Mouse (Mus musculus) intestine, embryonic 16.5 days (tissue): ENCODE measurements around the gene Meox1. TPM values are rescaled to one million over a fixed set of nuclear protein-coding genes. Genes with fewer than 3 reads are reported as not detected.

ENCODE experiments used
- ATAC-seq: fragments of 200-750 bp; cut with Nextera tagmentation; 2 replicates; pipeline ENCODE4 v1.8.0; 2017; ENCODE audit warnings: moderate TSS enrichment, moderate library complexity
- H3K27ac ChIP-seq: fragments of 300-500 bp; sonication (generic); 2 replicates; pipeline ENCODE4 v1.5.1; 2014; ENCODE audit warnings: mild to moderate bottlenecking, low read length
- H3K27me3 ChIP-seq: fragments of 300-500 bp; sonication (generic); replicated peaks from 2 replicates; pipeline ENCODE4 v1.6.1; 2014; ENCODE audit warnings: low read length, control low read depth, mixed read lengths; ENCODE audit not compliant: control insufficient read depth, insufficient read depth
- H3K36me3 ChIP-seq: fragments of 300-500 bp; sonication (generic); 2 replicates; pipeline ENCODE4 v1.6.1; 2014; ENCODE audit warnings: low read length, control low read depth; ENCODE audit not compliant: control insufficient read depth, insufficient read depth
- H3K4me1 ChIP-seq: fragments of 300-500 bp; sonication (generic); 2 replicates; pipeline ENCODE4 v1.6.1; 2014; ENCODE audit warnings: low read length, control low read depth, mixed read lengths; ENCODE audit not compliant: control insufficient read depth, insufficient read depth
- H3K4me2 ChIP-seq: fragments of 300-500 bp; sonication (generic); 2 replicates; pipeline ENCODE4 v1.6.1; 2014; ENCODE audit warnings: low read depth, low read length, control low read depth
- H3K4me3 ChIP-seq: fragments of 300-500 bp; sonication (generic); 2 replicates; pipeline ENCODE4 v1.5.1; 2014; ENCODE audit warnings: mild to moderate bottlenecking, low read length
- H3K9ac ChIP-seq: fragments of 300-500 bp; sonication (generic); 2 replicates; pipeline ENCODE4 v1.6.1; 2014; ENCODE audit warnings: low read depth, low read length
- H3K9me3 ChIP-seq: fragments of 300-500 bp; sonication (generic); 2 replicates; pipeline ENCODE4 v1.6.1; 2016; ENCODE audit warnings: low read length, control low read depth; ENCODE audit not compliant: control insufficient read depth
- WGBS: fragments of 180-500 bp; shearing (Covaris S2); extraction: QIAGEN DNeasy Blood & Tissue Kit; methylation state at CpG from one replicate; pipeline ENCODE4 v1.1.7; 2014; 5-methylcytosine and 5-hydroxymethylcytosine counted together
- polyA plus RNA-seq: library from polyadenylated mRNA; unstranded; fragments of >200 nt; fragmentation: Nextera tagmentation; extraction: Ambion mirVana; gene quantifications from 2 replicates; pipeline ENCODE4 v1.2.1, GENCODE M21; 2015

Meox1 gene
- 5.0 and 5.1 TPM in 2 replicates for polyA plus RNA-seq

DNA sequence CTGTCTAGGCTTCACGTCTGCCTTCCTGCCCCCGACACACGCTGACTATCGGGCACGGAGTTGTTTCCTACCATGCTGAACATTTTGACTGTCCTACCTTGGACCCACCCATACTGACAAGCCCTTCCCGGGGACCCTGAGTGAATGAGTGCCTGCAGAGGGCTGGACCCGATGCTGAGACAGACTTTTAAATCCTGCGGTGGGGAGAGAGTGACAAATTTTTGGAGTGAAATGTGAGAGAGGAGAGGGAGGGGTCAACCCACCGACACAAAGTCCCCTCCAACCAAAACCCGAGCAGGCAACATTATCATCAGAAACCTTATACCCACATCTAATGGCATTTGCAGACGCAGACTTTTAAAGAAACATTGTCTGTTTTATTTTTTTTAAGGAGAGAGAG lies at the start of gene Meox1:
TSS of gene Meox1 (minus strand) at position 171 of the 400 bp plus-strand sequence.
- no peak for ATAC-seq
- no peak within 1 kb of the TSS; the same call in 1 of the 2 replicates for H3K27ac ChIP-seq
- peak within 1 kb of the TSS; percentile 62 for H3K9ac ChIP-seq
- H3K27me3 ChIP-seq = peaks cover 7% of the 10 kb centered on the region; the same call in 1 of the 2 replicates
- peak within 1 kb of the TSS; percentile 28; the same call in 1 of the 2 replicates for H3K4me2 ChIP-seq
- H3K36me3 ChIP-seq = no peaks in the 10 kb centered on the region
- WGBS = 15% methylated on average over 11 of the region's 11 CpGs
- H3K4me3 ChIP-seq = no peak within 1 kb of the TSS
- H3K4me1 ChIP-seq = peaks cover 34% of the 10 kb centered on the region
- no peaks in the 10 kb centered on the region for H3K9me3 ChIP-seq

DNA sequence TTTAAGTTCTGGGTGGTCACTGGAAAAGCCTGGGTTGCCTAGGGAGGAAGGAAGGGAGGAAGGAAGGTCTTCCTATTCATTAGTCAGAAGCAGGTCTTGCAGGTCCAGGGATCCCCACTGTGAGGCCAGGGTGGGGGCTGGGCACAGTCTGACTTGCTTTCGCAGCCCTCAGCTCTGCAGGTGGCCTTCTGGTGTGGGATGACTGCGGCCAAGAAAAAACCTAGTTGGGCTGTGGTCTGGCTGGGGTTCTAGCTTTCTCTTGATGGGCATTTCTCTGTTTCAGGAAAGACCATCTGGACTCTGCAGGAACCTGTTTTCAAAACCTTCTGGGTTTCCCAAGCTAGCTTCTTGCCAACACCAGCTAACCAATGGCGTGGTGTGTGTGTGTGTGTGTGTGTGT lies 48.9 kb upstream of the Meox1 start:
- WGBS = 45% methylated on average over 3 of the region's 3 CpGs
- Histone ChIP-seq H3K4me2 (no peak overlapping the region), H3K9me3 (no peaks in the 10 kb centered on the region), H3K9ac (no peak overlapping the region), H3K4me1 (no peaks in the 10 kb centered on the region), H3K27ac (no peak overlapping the region), H3K36me3 (no peaks in the 10 kb centered on the region), H3K27me3 (no peaks in the 10 kb centered on the region; the same call in 1 of the 2 replicates), H3K4me3 (no peak overlapping the region)
- ATAC-seq = no peak

DNA sequence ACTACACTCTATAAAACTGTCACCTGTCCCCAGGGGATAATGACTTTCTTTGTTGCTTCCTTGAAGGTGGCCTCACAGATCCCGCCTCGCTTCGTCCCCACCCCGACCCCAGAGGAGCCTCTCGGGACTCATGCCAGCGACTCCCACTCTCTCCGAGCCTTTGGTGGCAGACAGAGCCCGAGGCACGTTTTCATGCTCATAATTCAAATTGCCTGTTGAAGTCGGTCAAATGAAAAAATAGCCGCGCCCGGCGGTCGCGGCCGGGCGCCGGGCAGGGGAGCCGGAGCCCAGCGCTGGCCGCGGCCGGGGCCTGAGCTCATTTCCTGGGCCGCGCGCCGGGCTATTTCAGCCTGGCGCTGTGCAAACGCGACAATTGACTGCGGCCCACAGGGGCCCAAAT lies 42.9 kb upstream of the Meox1 start:
- no peaks in the 10 kb centered on the region for H3K36me3 ChIP-seq
- under 1% methylated on average over 32 of the region's 32 CpGs for WGBS
- peak overlapping the region; percentile 48 for H3K4me3 ChIP-seq
- H3K9ac ChIP-seq = peak overlapping the region; percentile 70
- H3K27ac ChIP-seq = no peak overlapping the region
- no peaks in the 10 kb centered on the region; the same call in 1 of the 2 replicates for H3K27me3 ChIP-seq
- H3K4me2 ChIP-seq = peak overlapping the region; percentile 87
- ATAC-seq = peak; percentile 53
- peaks cover 7% of the 10 kb centered on the region; the same call in 1 of the 2 replicates for H3K4me1 ChIP-seq
- H3K9me3 ChIP-seq = no peaks in the 10 kb centered on the region

DNA sequence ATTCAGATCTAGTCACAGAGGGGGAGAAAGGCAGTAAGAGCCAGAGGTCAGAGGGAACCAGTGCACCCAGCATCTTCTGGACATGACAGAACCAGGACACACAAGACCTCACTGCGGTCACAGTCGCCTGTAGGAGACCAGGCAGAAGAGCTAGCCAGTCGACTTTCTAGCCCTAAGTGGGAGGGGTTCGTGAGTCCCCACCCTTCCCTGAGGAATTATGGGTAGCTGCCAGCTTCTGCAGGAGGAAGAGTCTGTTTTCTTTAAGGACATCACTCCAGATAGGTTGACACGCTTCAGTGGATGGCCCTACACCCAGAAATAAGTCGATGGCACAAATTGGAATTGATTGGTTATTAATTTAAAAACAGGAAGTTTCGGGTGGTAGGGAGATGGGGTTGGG lies 42.2 kb upstream of the Meox1 start:
- Histone ChIP-seq H3K4me2 (no peak overlapping the region), H3K9ac (no peak overlapping the region), H3K4me1 (peaks cover 7% of the 10 kb centered on the region; the same call in 1 of the 2 replicates), H3K27me3 (no peaks in the 10 kb centered on the region; the same call in 1 of the 2 replicates), H3K27ac (no peak overlapping the region), H3K36me3 (no peaks in the 10 kb centered on the region), H3K4me3 (no peak overlapping the region), H3K9me3 (no peaks in the 10 kb centered on the region)
- ATAC-seq = peak; percentile 36; the same call in 1 of the 2 replicates
- 47% methylated on average over 7 of the region's 7 CpGs for WGBS

DNA sequence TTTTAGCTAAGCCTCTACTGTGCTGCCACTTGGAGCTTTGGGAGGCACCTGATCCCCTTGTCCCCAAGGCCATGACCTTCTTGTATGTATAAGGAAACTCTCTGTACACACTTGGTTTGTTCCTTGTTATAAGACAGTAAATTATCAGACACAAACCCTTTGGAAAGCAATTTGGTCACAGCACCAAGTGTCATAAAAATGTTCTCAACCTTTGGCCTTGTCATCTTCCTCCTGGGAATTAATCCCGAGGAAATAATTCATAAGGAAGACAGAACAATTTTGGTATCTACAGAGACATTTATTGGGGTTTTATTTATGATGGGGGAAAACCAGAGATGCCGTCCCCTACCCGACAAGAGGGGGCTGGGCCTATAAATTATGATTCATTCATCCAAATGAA lies 41.6 kb upstream of the Meox1 start:
- no peak for ATAC-seq
- Histone ChIP-seq H3K4me2 (no peak overlapping the region), H3K27ac (no peak overlapping the region), H3K4me1 (peaks cover 7% of the 10 kb centered on the region; the same call in 1 of the 2 replicates), H3K9ac (no peak overlapping the region), H3K4me3 (no peak overlapping the region), H3K36me3 (no peaks in the 10 kb centered on the region), H3K27me3 (no peaks in the 10 kb centered on the region; the same call in 1 of the 2 replicates), H3K9me3 (no peaks in the 10 kb centered on the region)
- WGBS = 63% methylated on average over 3 of the region's 3 CpGs

DNA sequence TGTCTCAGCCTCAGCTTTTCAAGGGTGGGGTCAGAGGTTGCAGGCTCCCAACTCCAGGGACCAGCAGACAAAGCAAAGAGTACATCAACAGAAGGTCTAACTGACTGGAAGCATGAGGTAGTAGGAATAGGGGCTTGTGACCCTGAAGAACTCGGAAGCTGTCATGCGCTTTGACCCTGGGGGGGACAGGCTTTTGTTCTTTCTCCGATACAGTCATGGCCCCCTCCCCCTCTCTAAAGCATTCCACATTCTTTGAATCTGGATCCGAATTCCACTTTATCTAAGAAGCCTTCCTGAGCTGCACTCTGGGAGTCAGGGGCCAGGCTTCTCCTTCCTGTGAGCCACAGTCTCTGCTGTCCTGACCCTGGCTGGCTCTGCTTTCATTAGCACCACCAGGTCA lies 37.8 kb upstream of the Meox1 start:
- Histone ChIP-seq H3K27ac (no peak overlapping the region), H3K9me3 (no peaks in the 10 kb centered on the region), H3K27me3 (no peaks in the 10 kb centered on the region), H3K36me3 (no peaks in the 10 kb centered on the region), H3K4me1 (0 out of 2 replicates have a peak, but pooled peaks cover 3% of the 10 kb centered on the region), H3K4me3 (no peak overlapping the region), H3K4me2 (no peak overlapping the region), H3K9ac (no peak overlapping the region)
- ATAC-seq = no peak
- WGBS = 56% methylated on average over 4 of the region's 4 CpGs

DNA sequence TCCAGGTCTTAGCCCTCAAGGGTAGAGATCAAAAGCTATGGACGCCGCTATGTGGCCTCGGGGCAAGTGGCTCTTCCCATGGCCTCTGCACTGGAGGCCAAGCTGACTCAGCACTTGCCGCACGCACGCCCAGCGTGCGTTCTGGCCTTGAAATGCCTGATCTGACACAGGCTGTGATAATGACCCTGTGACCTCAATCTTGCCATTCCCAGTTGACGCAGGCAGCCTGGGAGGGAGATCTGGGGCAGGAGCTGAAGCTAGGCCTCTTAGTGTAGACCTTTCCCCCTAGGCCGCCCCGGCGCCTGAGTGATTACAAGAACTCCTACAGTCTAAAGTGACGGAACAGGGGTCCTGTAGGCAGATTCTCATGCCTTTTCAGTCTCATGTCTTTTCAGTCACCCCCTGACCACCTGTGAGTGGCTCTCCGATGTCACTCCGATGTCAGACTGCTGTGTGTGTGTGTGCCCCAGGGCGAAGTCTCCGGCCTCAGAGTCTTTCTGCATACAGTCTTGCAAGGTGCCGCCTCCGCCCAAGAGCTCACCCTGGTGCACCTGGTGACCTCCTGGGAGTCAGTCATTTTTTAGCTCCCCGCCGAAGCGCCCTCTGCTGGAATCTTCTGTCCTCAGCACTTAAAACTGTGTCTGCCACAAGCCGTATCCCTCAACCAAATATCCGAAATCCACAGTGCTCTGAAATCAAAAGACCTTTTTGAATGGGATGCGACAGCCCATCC lies 34.0 kb upstream of the Meox1 start:
- H3K4me1 ChIP-seq = no peaks in the 10 kb centered on the region
- no peaks in the 10 kb centered on the region for H3K9me3 ChIP-seq
- no peaks in the 10 kb centered on the region for H3K27me3 ChIP-seq
- ATAC-seq = no peak
- H3K4me2 ChIP-seq = no peak overlapping the region
- WGBS = 31% methylated on average over 25 of the region's 25 CpGs
- no peak overlapping the region for H3K27ac ChIP-seq
- no peaks in the 10 kb centered on the region for H3K36me3 ChIP-seq
- no peak overlapping the region for H3K4me3 ChIP-seq
- H3K9ac ChIP-seq = no peak overlapping the region

DNA sequence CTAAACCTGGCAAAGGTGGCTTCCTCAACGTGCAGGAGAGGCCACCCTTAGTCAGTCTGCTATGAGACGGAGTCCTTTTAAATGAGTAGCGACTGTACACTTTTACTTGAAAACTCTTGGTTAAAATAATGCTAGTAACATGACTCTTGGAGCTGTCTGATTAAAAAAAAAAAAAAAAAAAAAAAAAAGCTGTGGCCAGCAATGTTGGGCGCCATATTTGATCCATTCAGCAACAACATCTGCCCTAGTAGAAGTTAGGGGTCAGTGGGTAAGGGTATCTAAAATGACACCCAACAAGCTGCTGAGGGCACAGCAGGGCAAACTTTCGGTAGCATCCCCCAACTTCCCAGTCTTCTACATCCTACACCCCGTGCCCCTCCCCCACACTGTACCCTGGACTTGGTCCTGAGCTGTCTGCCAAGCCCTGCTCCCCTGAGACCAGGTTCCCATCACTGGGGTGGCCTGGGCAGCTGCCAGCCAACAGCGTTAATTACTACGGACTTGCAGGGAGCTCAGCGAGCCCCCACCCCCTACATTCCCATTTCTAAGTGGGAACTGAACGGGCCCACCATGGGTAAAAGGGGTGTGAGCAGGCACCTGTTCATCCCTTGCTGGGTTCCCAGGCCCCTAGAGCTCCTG lies 32.9 kb upstream of the Meox1 start:
- Histone ChIP-seq H3K9me3 (no peaks in the 10 kb centered on the region), H3K9ac (no peak overlapping the region), H3K4me1 (no peaks in the 10 kb centered on the region), H3K27ac (no peak overlapping the region), H3K4me3 (no peak overlapping the region), H3K4me2 (no peak overlapping the region), H3K27me3 (no peaks in the 10 kb centered on the region), H3K36me3 (no peaks in the 10 kb centered on the region)
- no peak for ATAC-seq
- WGBS = 87% methylated on average over 10 of the region's 10 CpGs

DNA sequence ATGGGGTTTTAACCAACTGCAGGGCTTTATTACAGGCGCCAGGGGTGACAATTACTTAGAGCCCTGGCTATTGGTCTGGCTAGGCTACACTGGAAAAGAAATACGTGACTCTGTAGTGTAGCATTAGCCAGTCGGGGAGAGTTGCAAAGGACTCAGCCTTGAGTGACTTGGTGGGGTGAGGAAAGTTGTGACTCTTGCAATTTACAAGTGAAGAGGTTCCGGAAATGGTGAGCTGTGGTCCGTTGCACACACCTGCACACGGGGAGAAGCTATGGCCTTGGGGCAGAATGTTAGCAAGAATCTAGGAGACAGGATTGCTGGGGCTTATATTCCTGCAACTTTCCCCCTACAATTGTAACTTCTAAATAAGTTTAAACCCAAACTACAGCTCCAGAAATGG lies 31.5 kb upstream of the Meox1 start:
- H3K27ac ChIP-seq = no peak overlapping the region

More for the DNA sequence above, 31.5 kb upstream of the Meox1 start:
- H3K4me2 ChIP-seq = no peak overlapping the region
- no peaks in the 10 kb centered on the region for H3K4me1 ChIP-seq
- H3K4me3 ChIP-seq = no peak overlapping the region
- H3K9ac ChIP-seq = no peak overlapping the region
- H3K36me3 ChIP-seq = no peaks in the 10 kb centered on the region
- WGBS = 70% methylated on average over 6 of the region's 6 CpGs
- no peaks in the 10 kb centered on the region for H3K27me3 ChIP-seq
- no peaks in the 10 kb centered on the region for H3K9me3 ChIP-seq
- no peak for ATAC-seq
